Comparison of ENCODE assay signal across 29 mouse cellular contexts in the genomic region with DNA sequence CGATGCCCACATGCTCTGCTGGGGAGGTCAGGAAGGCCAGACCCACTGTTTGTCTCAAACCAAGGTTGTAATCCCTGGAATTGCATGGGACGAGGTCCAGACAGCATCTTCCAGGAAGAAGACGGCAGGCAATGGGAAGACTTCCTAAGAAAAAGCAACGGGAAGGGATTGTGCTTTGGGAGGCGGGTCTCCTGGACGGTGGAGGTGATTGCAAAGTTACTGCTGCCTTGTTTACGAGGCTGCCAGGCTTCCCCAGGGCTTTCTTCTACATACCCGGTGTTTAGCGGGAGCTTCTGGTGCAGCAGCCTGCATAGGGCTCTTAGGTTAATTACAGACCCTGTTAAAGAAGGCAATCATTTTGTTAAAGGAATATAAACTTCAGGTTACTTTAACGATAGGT. TPM values are rescaled to one million over a fixed set of nuclear protein-coding genes. Genes with fewer than 3 reads are reported as not detected.
DNase-seq lines count a peak whose midpoint lies in the region; ATAC-seq and TF ChIP-seq lines count a peak whose summit lies in the region.
"Had no signal": no experiment of that assay in that cellular context is flagged by ENCODE, and none has a peak within 500 bp of the region (broad histone marks: within the 10 kb centered on the region; RNA-seq: fewer than 3 reads in every experiment).

No protein-coding gene starts in this region.

- H3K9me3 ChIP-seq in kidney, embryonic 16.5 days (ENCODE audit: low read length): no peaks in the 10 kb centered on the region
- H3K9me3 ChIP-seq in lung, embryonic 15.5 days: no peaks in the 10 kb centered on the region
- H3K9me3 ChIP-seq in limb, embryonic 12.5 days: no peaks in the 10 kb centered on the region
- H3K9me3 ChIP-seq: forebrain, embryonic 12.5 days; liver, embryonic 15.5 days; stomach, embryonic 15.5 days had no signal

- no peak for TF ChIP-seq CTCF in kidney, adult 2 months (conservative IDR thresholded peaks at IDR 0.05; ENCODE audit: insufficient read depth, insufficient read length, low read depth, low read length)

- no peak for ATAC-seq in kidney, embryonic 16.5 days (ENCODE audit: low FRiP score, low TSS enrichment)
- ATAC-seq in lung, embryonic 15.5 days (ENCODE audit: borderline replicate concordance, extremely low read depth, low FRiP score, low TSS enrichment): no peak
- no peak for ATAC-seq in limb, embryonic 12.5 days (ENCODE audit: insufficient number of reproducible peaks, insufficient read depth, low FRiP score, low TSS enrichment, low read depth)
- ATAC-seq: CD4-positive, CD25-positive, alpha-beta regulatory T cell, adult 4 months; forebrain, postnatal 0 days; inflammation-experienced regulatory T-cells, adult 6 months had no signal

- peak overlapping the region; percentile 40 for H3K27ac ChIP-seq in kidney, adult 2 months (ENCODE audit: insufficient read depth, low read depth, low read length)
- no peak overlapping the region for H3K27ac ChIP-seq in kidney, embryonic 16.5 days (ENCODE audit: low read length)
- peak overlapping the region; percentile 37; the same call in 1 of the 2 replicates for H3K27ac ChIP-seq in lung, embryonic 15.5 days
- H3K27ac ChIP-seq in limb, embryonic 12.5 days: peak overlapping the region; percentile 54; the same call in 1 of the 2 replicates
- H3K27ac ChIP-seq: hindbrain, embryonic 14.5 days; liver, embryonic 15.5 days had no signal

- TF ChIP-seq POLR2A in kidney, adult 2 months (IDR thresholded peaks at IDR 0.05; ENCODE audit: low read depth, low read length): no peak

- no peaks in the 10 kb centered on the region for H3K27me3 ChIP-seq in kidney, adult 2 months (replicated peaks; ENCODE audit: control insufficient read depth, insufficient read depth, low read length)
- H3K27me3 ChIP-seq in kidney, embryonic 16.5 days (ENCODE audit: insufficient read depth, low read length): no peaks in the 10 kb centered on the region
- no peaks in the 10 kb centered on the region for H3K27me3 ChIP-seq in lung, embryonic 15.5 days
- no peaks in the 10 kb centered on the region; the same call in 1 of the 2 replicates for H3K27me3 ChIP-seq in limb, embryonic 12.5 days
- H3K27me3 ChIP-seq: liver, embryonic 15.5 days; stomach, embryonic 15.5 days had no signal

- peak; percentile 72 for DNase-seq in kidney, adult 2 months
- no peak for DNase-seq in lung, postnatal 14 days
- peak; percentile 56 for DNase-seq in forelimb bud, embryonic 11.5 days (ENCODE audit: low read depth, low spot score)
- no peak for DNase-seq in adrenal gland, postnatal 14 days
- DNase-seq: adrenal gland, postnatal 25 days; cerebellum, adult 11-12 months; cerebellum, postnatal 10 days; forebrain, postnatal 0 days; gastrocnemius, postnatal 14 days; heart, adult 11 months; heart, postnatal 4 days; kidney, adult 11 months; layer of hippocampus, adult 9-11 months; lung, postnatal 10 days; right cerebral cortex, postnatal 25 days; thymus, postnatal 14 days had no signal

- peaks cover 54% of the 10 kb centered on the region for H3K4me1 ChIP-seq in kidney, adult 2 months (ENCODE audit: control insufficient read depth, insufficient read depth, low read length)
- peaks cover 39% of the 10 kb centered on the region for H3K4me1 ChIP-seq in kidney, embryonic 16.5 days (ENCODE audit: insufficient read depth, low read length)
- peaks cover 88% of the 10 kb centered on the region for H3K4me1 ChIP-seq in lung, embryonic 15.5 days
- peaks cover 89% of the 10 kb centered on the region for H3K4me1 ChIP-seq in limb, embryonic 12.5 days (replicated peaks)

- H3K9ac ChIP-seq in kidney, embryonic 16.5 days (replicated peaks; ENCODE audit: low read length): no peak overlapping the region; the same call in 1 of the 2 replicates
- H3K9ac ChIP-seq in lung, embryonic 15.5 days: no peak overlapping the region
- no peak overlapping the region; the same call in 1 of the 2 replicates for H3K9ac ChIP-seq in limb, embryonic 12.5 days (replicated peaks)
- H3K9ac ChIP-seq: forebrain, embryonic 12.5 days; forebrain, postnatal 0 days; hindbrain, embryonic 14.5 days; liver, embryonic 15.5 days; stomach, embryonic 15.5 days had no signal

- WGBS in kidney, adult 2 months: 34% methylated on average over 10 of the region's 10 CpGs
- 50% methylated on average over 10 of the region's 10 CpGs for WGBS in kidney, embryonic 16.5 days
- WGBS in lung, embryonic 15.5 days: 72% methylated on average over 10 of the region's 10 CpGs
- 18% methylated on average over 10 of the region's 10 CpGs for WGBS in limb, embryonic 12.5 days

- H3K4me3 ChIP-seq in kidney, adult 2 months (ENCODE audit: insufficient read depth, low read depth, low read length): no peak overlapping the region
- H3K4me3 ChIP-seq in kidney, embryonic 16.5 days (ENCODE audit: low read length): no peak overlapping the region
- no peak overlapping the region for H3K4me3 ChIP-seq in lung, embryonic 15.5 days
- H3K4me3 ChIP-seq in limb, embryonic 12.5 days (replicated peaks): no peak overlapping the region
- H3K4me3 ChIP-seq: erythroblast, embryonic 14.5 days; forebrain, embryonic 12.5 days; liver, embryonic 15.5 days; stomach, embryonic 15.5 days had no signal

- H3K36me3 ChIP-seq in kidney, adult 2 months (ENCODE audit: control insufficient read depth, insufficient read depth, low read length): no peaks in the 10 kb centered on the region
- no peaks in the 10 kb centered on the region for H3K36me3 ChIP-seq in kidney, embryonic 16.5 days (ENCODE audit: insufficient read depth, low read length)
- H3K36me3 ChIP-seq in lung, embryonic 15.5 days: no peaks in the 10 kb centered on the region
- H3K36me3 ChIP-seq in limb, embryonic 12.5 days: 0 out of 2 replicates have a peak, but pooled peaks cover 10% of the 10 kb centered on the region
- H3K36me3 ChIP-seq: stomach, embryonic 15.5 days had no signal

- no peak overlapping the region for H3K4me2 ChIP-seq in kidney, embryonic 16.5 days (replicated peaks; ENCODE audit: low read depth, low read length)
- H3K4me2 ChIP-seq in lung, embryonic 15.5 days: no peak overlapping the region
- peak overlapping the region; percentile 16; the same call in 1 of the 2 replicates for H3K4me2 ChIP-seq in limb, embryonic 12.5 days
- H3K4me2 ChIP-seq: forebrain, embryonic 12.5 days; heart, embryonic 11.5 days; hindbrain, embryonic 14.5 days; liver, embryonic 15.5 days; midbrain, embryonic 11.5 days; stomach, embryonic 15.5 days had no signal

RNA-seq across cellular contexts. Expression of gene Tcp11, which starts 52.2 kb away (rescaled TPM):
- polyA plus RNA-seq in kidney, adult 2 months (2012; rRNA removed): 1.4 and 2.5 TPM in 2 replicates
- 6.4 and 7.6 TPM in 2 replicates for polyA plus RNA-seq in kidney, embryonic 16.5 days (2015; fragmentation: Nextera tagmentation; extraction: Ambion mirVana)
- 3.9 and 4.3 TPM in 2 replicates for polyA plus RNA-seq in lung, embryonic 15.5 days (2015; fragmentation: Nextera tagmentation; extraction: Ambion mirVana)
- polyA plus RNA-seq in limb, embryonic 12.5 days (2016; fragmentation: Nextera tagmentation; extraction: Ambion mirVana): 1.2 and 1.4 TPM in 2 replicates
- total RNA-seq in adrenal gland, postnatal 14 days (2021): not detected in 2 replicates
- total RNA-seq: adrenal gland, postnatal 25 days; gastrocnemius, postnatal 14 days; liver, adult 2 months had no signal
- polyA plus RNA-seq: erythroblast, embryonic 14.5 days; liver, adult 2 months had no signal

Comparison
In these comparisons a context has a peak if more than half of its experiments do, and no peak if none do; other contexts are left out.
1. DNase-seq: peak in kidney, adult 2 months (single experiment) and forelimb bud, embryonic 11.5 days (single experiment); none in lung, postnatal 14 days (single experiment) and adrenal gland, postnatal 14 days (single experiment).